Mouse (Mus musculus): Measurements from ENCODE around the gene Spaca7.
A peak's percentile ranks its signal among the peaks of the same experiment; 100 is the strongest.

- TF ChIP-seq CTCF (IDR thresholded peaks at IDR 0.05; ENCODE audit: extremely low read depth, insufficient read depth, low read length) (peak; percentile 78), POLR2A (IDR thresholded peaks at IDR 0.05; ENCODE audit: extremely low read depth, insufficient read depth, low read length) (no peak)
These were observed 11.3 kb upstream of the Spaca7 start for GRCm38 (mm10) chr8:12561403-12561960.

All from cortical plate, adult 2 months (tissue).